Mouse (Mus musculus) stomach, embryonic 16.5 days (tissue): ENCODE data around the gene Mbl1. TPM values are rescaled to one million over a fixed set of nuclear protein-coding genes. Genes with fewer than 3 reads are reported as not detected.

Experiments
- ATAC-seq: fragments of 200-750 bp; cut with Nextera tagmentation; 2 replicates; pipeline ENCODE4 v1.8.0; 2017; ENCODE audit warnings: moderate number of reproducible peaks, moderate TSS enrichment; ENCODE audit not compliant: insufficient read depth, low FRiP score
- H3K27ac ChIP-seq: fragments of 300-500 bp; sonication (generic); 2 replicates; pipeline ENCODE4 v1.5.1; 2014; ENCODE audit warnings: low read length
- H3K27me3 ChIP-seq: fragments of 300-500 bp; sonication (generic); 2 replicates; pipeline ENCODE4 v1.6.1; 2014; ENCODE audit warnings: low read length, control low read depth, mixed read lengths; ENCODE audit not compliant: control insufficient read depth, insufficient read depth
- H3K36me3 ChIP-seq: fragments of 300-500 bp; sonication (generic); 2 replicates; pipeline ENCODE4 v1.6.1; 2014; ENCODE audit warnings: low read length; ENCODE audit not compliant: control insufficient read depth, insufficient read depth
- H3K4me1 ChIP-seq: fragments of 300-500 bp; sonication (generic); 2 replicates; pipeline ENCODE4 v1.6.1; 2014; ENCODE audit warnings: low read length, control low read depth, mixed read lengths; ENCODE audit not compliant: control insufficient read depth, insufficient read depth
- H3K4me2 ChIP-seq: fragments of 300-500 bp; sonication (generic); 2 replicates; pipeline ENCODE4 v1.6.1; 2014; ENCODE audit warnings: low read depth, low read length, mixed read lengths
- H3K4me3 ChIP-seq: fragments of 300-500 bp; sonication (generic); replicated peaks from 2 replicates; pipeline ENCODE4 v1.5.1; 2014; ENCODE audit warnings: mild to moderate bottlenecking, low read length
- H3K9ac ChIP-seq: fragments of 300-500 bp; sonication (generic); 2 replicates; pipeline ENCODE4 v1.6.1; 2014; ENCODE audit warnings: low read length
- H3K9me3 ChIP-seq: fragments of 300-500 bp; sonication (generic); replicated peaks from 2 replicates; pipeline ENCODE4 v1.6.1; 2016; ENCODE audit warnings: low read length, control low read depth; ENCODE audit not compliant: control insufficient read depth
- WGBS: fragments of 180-500 bp; shearing (Covaris S2); extraction: QIAGEN DNeasy Blood & Tissue Kit; methylation state at CpG from one replicate; pipeline ENCODE4 v1.1.7; 2014; 5-methylcytosine and 5-hydroxymethylcytosine counted together
- polyA plus RNA-seq: library from polyadenylated mRNA; unstranded; fragments of >200 nt; fragmentation: Nextera tagmentation; extraction: Ambion mirVana; gene quantifications from 2 replicates; pipeline ENCODE4 v1.2.1, GENCODE M21; 2015

Mbl1 gene
- polyA plus RNA-seq, 1 experiment from 2014 or later: 1.7 TPM

- ATAC-seq: no peak
- Histone ChIP-seq H3K9ac (no peak overlapping the region), H3K4me3 (no peak overlapping the region)
Measured at GRCm38 (mm10) chr14:41137006-41137405, 14.3 kb upstream of the Mbl1 start.

DNA sequence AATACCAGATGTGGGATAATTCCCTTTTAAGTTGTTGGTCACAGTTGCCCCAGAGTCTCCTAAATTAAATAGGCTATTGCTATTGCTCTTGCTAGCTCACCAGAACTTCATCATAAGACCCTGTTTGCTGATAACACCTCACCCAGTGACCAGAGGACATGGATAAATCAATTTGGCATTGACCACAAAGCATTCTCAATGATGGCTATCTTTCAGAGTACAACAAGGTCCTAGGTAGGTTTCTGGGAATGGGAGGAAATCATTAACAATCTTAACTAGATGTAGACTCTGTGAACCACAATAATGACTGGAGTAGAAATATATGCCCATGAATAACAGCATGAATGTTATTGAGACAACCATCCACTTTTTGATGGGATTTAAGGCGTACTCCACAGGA lies 10.6 kb upstream of the Mbl1 start:
- Histone ChIP-seq H3K4me3 (no peak overlapping the region), H3K9me3 (no peaks in the 10 kb centered on the region), H3K4me2 (no peak overlapping the region), H3K27ac (no peak overlapping the region), H3K4me1 (no peaks in the 10 kb centered on the region), H3K27me3 (no peaks in the 10 kb centered on the region), H3K9ac (no peak overlapping the region), H3K36me3 (no peaks in the 10 kb centered on the region)
- WGBS: 87% methylated on average over 1 of the region's 1 CpGs
- no peak for ATAC-seq

More at GRCm38 (mm10) chr14:41137006-41137405, 14.3 kb upstream of the Mbl1 start:
- Histone ChIP-seq H3K27me3 (no peaks in the 10 kb centered on the region), H3K9me3 (no peaks in the 10 kb centered on the region), H3K4me1 (no peaks in the 10 kb centered on the region), H3K4me2 (no peak overlapping the region), H3K36me3 (no peaks in the 10 kb centered on the region), H3K27ac (no peak overlapping the region)

DNA sequence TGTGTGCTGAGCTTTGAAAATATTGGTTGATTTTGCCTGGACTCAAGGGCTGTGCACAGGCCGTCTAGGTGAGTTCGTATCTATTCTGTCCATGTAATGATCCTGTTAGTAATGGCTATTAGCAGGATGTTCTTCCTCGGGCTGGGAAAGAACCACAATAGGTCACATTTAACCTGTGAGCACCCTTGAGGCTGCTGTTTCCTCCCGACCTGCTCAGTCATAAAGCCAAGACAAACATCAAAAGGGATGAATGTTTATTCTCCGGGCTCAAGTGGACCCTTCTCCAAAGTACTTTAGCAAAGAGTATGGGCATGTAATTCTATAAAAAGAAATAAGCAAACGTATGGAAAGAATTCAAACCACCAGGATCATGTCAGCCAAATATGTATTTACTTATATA lies 5.2 kb upstream of the Mbl1 start:
- Histone ChIP-seq H3K9me3 (no peaks in the 10 kb centered on the region), H3K4me1 (no peaks in the 10 kb centered on the region), H3K9ac (no peak overlapping the region), H3K4me3 (no peak overlapping the region), H3K27me3 (no peaks in the 10 kb centered on the region), H3K36me3 (no peaks in the 10 kb centered on the region), H3K4me2 (no peak overlapping the region), H3K27ac (no peak overlapping the region)
- WGBS: 53% methylated on average over 6 of the region's 6 CpGs
- ATAC-seq: no peak

DNA sequence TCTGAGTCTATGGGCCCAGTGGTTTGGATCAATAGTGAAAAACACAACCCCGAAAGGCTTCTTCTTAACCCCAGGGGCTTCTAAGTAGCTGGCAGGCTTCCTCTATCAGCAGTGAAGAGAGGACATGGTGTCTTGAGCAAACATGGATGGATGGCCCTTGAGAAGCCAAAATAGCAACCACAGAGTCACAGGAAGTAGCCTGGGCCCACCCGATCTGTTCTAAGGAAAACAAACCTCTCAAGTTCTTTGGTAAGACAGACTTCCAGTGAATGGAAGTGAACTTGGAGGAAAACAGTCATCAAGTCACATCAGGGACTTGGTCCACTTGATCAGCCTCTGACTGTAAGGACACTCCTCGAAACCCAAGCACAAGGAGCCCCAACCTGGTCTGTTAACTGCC lies 4.3 kb upstream of the Mbl1 start:
- Histone ChIP-seq H3K27ac (no peak overlapping the region), H3K9me3 (no peaks in the 10 kb centered on the region), H3K9ac (no peak overlapping the region), H3K4me3 (no peak overlapping the region), H3K36me3 (no peaks in the 10 kb centered on the region), H3K27me3 (no peaks in the 10 kb centered on the region), H3K4me2 (no peak overlapping the region), H3K4me1 (no peaks in the 10 kb centered on the region)
- 64% methylated on average over 3 of the region's 3 CpGs for WGBS
- no peak for ATAC-seq

DNA sequence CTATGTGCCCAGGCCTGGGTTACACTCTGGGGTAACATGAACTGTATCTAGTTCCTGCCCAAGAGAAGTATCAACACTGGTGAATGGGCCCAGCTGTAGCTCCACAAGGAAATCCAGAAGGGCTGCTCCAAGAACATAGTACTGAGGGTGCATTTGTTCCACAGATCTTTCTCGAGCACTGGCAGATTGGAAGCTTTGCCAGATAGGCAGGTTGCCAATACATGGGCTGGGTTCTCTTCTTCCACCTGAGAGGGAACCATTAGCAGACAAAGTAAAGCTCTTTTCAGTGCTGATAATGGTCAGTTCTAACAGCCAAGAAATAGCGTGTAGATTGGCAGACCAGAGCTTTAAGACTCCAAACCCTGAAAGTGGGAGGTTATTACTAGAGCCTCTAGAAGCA lies 3.9 kb upstream of the Mbl1 start:
- no peaks in the 10 kb centered on the region for H3K36me3 ChIP-seq
- H3K4me2 ChIP-seq: no peak overlapping the region
- no peak overlapping the region for H3K9ac ChIP-seq
- no peak overlapping the region for H3K4me3 ChIP-seq
- H3K4me1 ChIP-seq: no peaks in the 10 kb centered on the region
- ATAC-seq: no peak
- no peaks in the 10 kb centered on the region for H3K9me3 ChIP-seq
- H3K27me3 ChIP-seq: no peaks in the 10 kb centered on the region
- no peak overlapping the region for H3K27ac ChIP-seq
- WGBS: 71% methylated on average over 2 of the region's 2 CpGs

- ATAC-seq: no peak; the same call in 1 of the 2 replicates
- Histone ChIP-seq H3K4me3 (no peak overlapping the region), H3K4me1 (no peaks in the 10 kb centered on the region), H3K9me3 (no peaks in the 10 kb centered on the region), H3K9ac (no peak overlapping the region), H3K4me2 (no peak overlapping the region), H3K36me3 (no peaks in the 10 kb centered on the region), H3K27me3 (no peaks in the 10 kb centered on the region), H3K27ac (no peak overlapping the region)
- WGBS: 51% methylated on average over 4 of the region's 4 CpGs
Measured at GRCm38 (mm10) chr14:41160076-41160475, 8.8 kb downstream of the Mbl1 start.

GRCm38 (mm10) chr14:41160743-41161142 lies 9.5 kb downstream of the Mbl1 start:
- no peak overlapping the region for H3K4me3 ChIP-seq
- no peaks in the 10 kb centered on the region for H3K9me3 ChIP-seq
- no peak overlapping the region for H3K9ac ChIP-seq
- H3K36me3 ChIP-seq: no peaks in the 10 kb centered on the region
- ATAC-seq: no peak
- WGBS: 31% methylated on average over 1 of the region's 1 CpGs
- H3K27me3 ChIP-seq: no peaks in the 10 kb centered on the region
- no peaks in the 10 kb centered on the region for H3K4me1 ChIP-seq
- no peak overlapping the region for H3K27ac ChIP-seq
- H3K4me2 ChIP-seq: no peak overlapping the region

GRCm38 (mm10) chr14:41162663-41163062 lies 11.4 kb downstream of the Mbl1 start:
- H3K4me2 ChIP-seq: no peak overlapping the region
- no peak overlapping the region for H3K9ac ChIP-seq
- no peak overlapping the region for H3K4me3 ChIP-seq
- ATAC-seq: peak; percentile 64; the same call in 1 of the 2 replicates
- 11% methylated on average over 2 of the region's 2 CpGs for WGBS
- no peaks in the 10 kb centered on the region for H3K4me1 ChIP-seq
- H3K36me3 ChIP-seq: no peaks in the 10 kb centered on the region
- H3K9me3 ChIP-seq: no peaks in the 10 kb centered on the region
- H3K27ac ChIP-seq: no peak overlapping the region
- H3K27me3 ChIP-seq: no peaks in the 10 kb centered on the region

GRCm38 (mm10) chr14:41167278-41167677 lies 16.0 kb downstream of the Mbl1 start:
- 40% methylated on average over 5 of the region's 5 CpGs for WGBS
- Histone ChIP-seq H3K36me3 (no peaks in the 10 kb centered on the region), H3K27ac (no peak overlapping the region), H3K4me3 (no peak overlapping the region), H3K4me1 (no peaks in the 10 kb centered on the region), H3K4me2 (no peak overlapping the region), H3K9ac (no peak overlapping the region), H3K9me3 (no peaks in the 10 kb centered on the region), H3K27me3 (no peaks in the 10 kb centered on the region)
- ATAC-seq: no peak

GRCm38 (mm10) chr14:41168567-41168966 lies 17.3 kb downstream of the Mbl1 start:
- H3K27ac ChIP-seq: no peak overlapping the region
- ATAC-seq: no peak
- H3K9me3 ChIP-seq: no peaks in the 10 kb centered on the region
- H3K36me3 ChIP-seq: no peaks in the 10 kb centered on the region
- no peaks in the 10 kb centered on the region for H3K4me1 ChIP-seq
- H3K9ac ChIP-seq: no peak overlapping the region
- no peak overlapping the region for H3K4me3 ChIP-seq
- no peak overlapping the region for H3K4me2 ChIP-seq
- WGBS: 92% methylated on average over 1 of the region's 1 CpGs
- no peaks in the 10 kb centered on the region for H3K27me3 ChIP-seq
